Mouse (Mus musculus) forebrain, embryonic 16.5 days (tissue): ENCODE results near the gene Ctbp2. TPM values are rescaled to one million over a fixed set of nuclear protein-coding genes. Genes with fewer than 3 reads are reported as not detected.

Experiments
- ATAC-seq: fragments of 200-750 bp; cut with Nextera tagmentation; 2 replicates; pipeline ENCODE4 v1.8.0; 2017; ENCODE audit warnings: mild to moderate bottlenecking, moderate library complexity
- H3K27ac ChIP-seq: fragments of 300-500 bp; sonication (generic); 2 replicates; pipeline ENCODE4 v1.5.1; 2014; ENCODE audit warnings: low read length, control low read depth
- H3K27me3 ChIP-seq: fragments of 300-500 bp; sonication (generic); replicated peaks from 2 replicates; pipeline ENCODE4 v1.6.1; 2014; ENCODE audit warnings: low read length; ENCODE audit not compliant: control insufficient read depth, insufficient read depth
- H3K36me3 ChIP-seq: fragments of 300-500 bp; sonication (generic); 2 replicates; pipeline ENCODE4 v1.6.1; 2014; ENCODE audit not compliant: control insufficient read depth, insufficient read depth
- H3K4me1 ChIP-seq: fragments of 300-500 bp; sonication (generic); replicated peaks from 2 replicates; pipeline ENCODE4 v1.6.1; 2014; ENCODE audit warnings: low read length; ENCODE audit not compliant: control insufficient read depth, insufficient read depth
- H3K4me2 ChIP-seq: fragments of 300-500 bp; sonication (generic); 2 replicates; pipeline ENCODE4 v1.6.1; 2014; ENCODE audit warnings: mild to moderate bottlenecking, low read length, control low read depth
- H3K4me3 ChIP-seq: fragments of 300-500 bp; sonication (generic); replicated peaks from 2 replicates; pipeline ENCODE4 v1.5.1; 2014; ENCODE audit warnings: mild to moderate bottlenecking, low read length, control low read depth
- H3K9ac ChIP-seq: fragments of 300-500 bp; sonication (generic); replicated peaks from 2 replicates; pipeline ENCODE4 v1.6.1; 2014; ENCODE audit warnings: low read depth, low read length, control low read depth
- H3K9me3 ChIP-seq: fragments of 300-500 bp; sonication (generic); 2 replicates; pipeline ENCODE4 v1.6.1; 2016; ENCODE audit warnings: low read length; ENCODE audit not compliant: control insufficient read depth
- WGBS: fragments of 180-500 bp; shearing (Covaris S2); extraction: QIAGEN DNeasy Blood & Tissue Kit; methylation state at CpG from one replicate; pipeline ENCODE4 v1.1.7; 2014; 5-methylcytosine and 5-hydroxymethylcytosine counted together
- polyA plus RNA-seq: library from polyadenylated mRNA; unstranded; fragments of >200 nt; fragmentation: Nextera tagmentation; extraction: Ambion mirVana; gene quantifications from 2 replicates; pipeline ENCODE4 v1.2.1, GENCODE M21; 2015

The Ctbp2 gene
- polyA plus RNA-seq, 1 experiment from 2014 or later, result 74.6 TPM

- Histone ChIP-seq H3K4me3 (no peak overlapping the region), H3K36me3 (0 out of 2 replicates have a peak, but pooled peaks cover 2% of the 10 kb centered on the region), H3K27me3 (no peaks in the 10 kb centered on the region), H3K27ac (no peak overlapping the region), H3K4me1 (peaks cover 15% of the 10 kb centered on the region), H3K9me3 (no peaks in the 10 kb centered on the region), H3K9ac (no peak overlapping the region), H3K4me2 (no peak overlapping the region)
- ATAC-seq, result no peak
- 96% methylated on average over 12 of the region's 12 CpGs for WGBS
These were observed 65.5 kb downstream of the Ctbp2 start for GRCm38 (mm10) chr7:133058496-133059149.

DNA sequence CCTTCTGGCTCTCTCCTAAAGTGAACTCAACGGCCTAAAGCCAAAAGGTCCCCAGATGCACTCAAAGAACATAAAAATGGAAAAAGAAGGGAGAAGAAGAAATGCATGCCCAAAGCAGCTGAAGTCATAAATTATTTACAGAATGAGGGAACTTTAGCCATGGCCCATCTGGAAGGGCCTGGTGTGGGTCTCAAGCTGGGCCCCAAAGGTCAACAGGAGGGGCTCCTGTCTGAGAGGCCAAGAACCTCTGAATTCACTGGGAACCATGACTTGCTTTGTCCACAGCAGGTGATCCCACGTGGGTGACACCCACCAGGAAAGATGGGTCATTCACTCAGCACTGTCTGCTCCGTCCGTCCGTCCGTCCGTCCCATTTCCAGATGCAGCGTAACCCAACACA is 67.2 kb downstream of the Ctbp2 start:
- Histone ChIP-seq H3K4me2 (no peak overlapping the region), H3K4me1 (peaks cover 19% of the 10 kb centered on the region), H3K4me3 (no peak overlapping the region), H3K9ac (no peak overlapping the region), H3K36me3 (0 out of 2 replicates have a peak, but pooled peaks cover 2% of the 10 kb centered on the region), H3K9me3 (no peaks in the 10 kb centered on the region), H3K27me3 (no peaks in the 10 kb centered on the region), H3K27ac (no peak overlapping the region)
- WGBS, result 89% methylated on average over 8 of the region's 8 CpGs
- ATAC-seq, result no peak

DNA sequence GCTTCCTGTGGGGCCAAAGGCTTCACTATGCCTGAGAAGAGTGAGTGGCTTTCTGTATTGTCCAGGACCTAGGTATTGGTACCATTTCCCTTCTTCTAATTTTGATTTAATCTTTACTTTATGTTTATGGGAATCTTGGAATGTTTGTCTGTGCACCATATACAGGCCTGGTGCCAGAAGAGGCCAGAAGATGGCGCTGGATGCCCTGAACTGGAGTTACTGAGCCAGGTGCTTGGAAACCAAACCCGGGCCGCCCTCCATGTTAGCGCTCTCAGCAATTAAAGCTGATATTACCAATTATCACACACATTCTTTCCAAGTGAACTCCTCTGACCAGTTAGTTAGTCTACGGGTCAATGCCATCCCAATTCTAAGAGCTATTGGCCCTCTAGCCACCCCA is 69.7 kb downstream of the Ctbp2 start:
- H3K27ac ChIP-seq, result no peak overlapping the region
- 90% methylated on average over 5 of the region's 5 CpGs for WGBS
- H3K36me3 ChIP-seq, result 0 out of 2 replicates have a peak, but pooled peaks cover 2% of the 10 kb centered on the region
- H3K4me3 ChIP-seq, result no peak overlapping the region
- H3K9ac ChIP-seq, result no peak overlapping the region
- H3K4me1 ChIP-seq, result peaks cover 9% of the 10 kb centered on the region
- H3K9me3 ChIP-seq, result no peaks in the 10 kb centered on the region
- H3K27me3 ChIP-seq, result no peaks in the 10 kb centered on the region
- H3K4me2 ChIP-seq, result no peak overlapping the region
- ATAC-seq, result no peak

- no peak overlapping the region for H3K27ac ChIP-seq
- 63% methylated on average over 9 of the region's 9 CpGs for WGBS
- 0 out of 2 replicates have a peak, but pooled peaks cover 2% of the 10 kb centered on the region for H3K36me3 ChIP-seq
- H3K4me2 ChIP-seq, result no peak overlapping the region
- no peaks in the 10 kb centered on the region for H3K9me3 ChIP-seq
- no peak overlapping the region for H3K9ac ChIP-seq
- no peak for ATAC-seq
- peaks cover 3% of the 10 kb centered on the region; the same call in 1 of the 2 replicates for H3K4me1 ChIP-seq
- H3K27me3 ChIP-seq, result no peaks in the 10 kb centered on the region
- H3K4me3 ChIP-seq, result no peak overlapping the region
These were observed 70.4 kb downstream of the Ctbp2 start for GRCm38 (mm10) chr7:133053757-133054156.

GRCm38 (mm10) chr7:133052819-133053218 is 71.3 kb downstream of the Ctbp2 start:
- H3K4me2 ChIP-seq, result no peak overlapping the region
- WGBS, result 76% methylated on average over 8 of the region's 8 CpGs

DNA sequence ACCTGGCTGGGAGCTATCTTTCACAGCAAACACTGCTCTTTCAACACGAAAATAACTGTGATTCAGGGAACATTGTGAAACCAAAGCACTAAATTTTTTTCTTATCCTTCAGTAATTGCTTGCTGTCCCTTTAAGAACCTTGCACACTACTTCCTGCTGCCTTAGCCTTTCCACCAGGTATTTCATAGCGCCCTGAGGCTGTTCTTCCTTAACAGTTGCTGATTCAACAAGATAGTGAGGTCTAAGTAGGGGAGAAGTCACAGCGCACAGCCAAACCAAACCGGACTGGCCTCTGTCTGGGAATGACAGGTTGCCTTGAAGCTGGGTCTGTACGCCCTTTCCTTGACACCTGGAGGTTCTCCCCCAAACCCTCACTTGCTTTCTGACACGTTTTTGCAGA is 73.5 kb downstream of the Ctbp2 start:
- no peaks in the 10 kb centered on the region for H3K27me3 ChIP-seq
- 0 out of 2 replicates have a peak, but pooled peaks cover 2% of the 10 kb centered on the region for H3K36me3 ChIP-seq
- H3K27ac ChIP-seq, result no peak overlapping the region
- H3K9me3 ChIP-seq, result no peaks in the 10 kb centered on the region
- ATAC-seq, result no peak
- no peak overlapping the region for H3K9ac ChIP-seq
- peaks cover 3% of the 10 kb centered on the region; the same call in 1 of the 2 replicates for H3K4me1 ChIP-seq
- 86% methylated on average over 6 of the region's 6 CpGs for WGBS
- no peak overlapping the region for H3K4me3 ChIP-seq
- H3K4me2 ChIP-seq, result no peak overlapping the region

More at GRCm38 (mm10) chr7:133052819-133053218, 71.3 kb downstream of the Ctbp2 start:
- Histone ChIP-seq H3K9me3 (no peaks in the 10 kb centered on the region), H3K27ac (no peak overlapping the region), H3K36me3 (0 out of 2 replicates have a peak, but pooled peaks cover 2% of the 10 kb centered on the region), H3K4me1 (peaks cover 3% of the 10 kb centered on the region; the same call in 1 of the 2 replicates), H3K27me3 (no peaks in the 10 kb centered on the region), H3K9ac (no peak overlapping the region), H3K4me3 (no peak overlapping the region)
- no peak for ATAC-seq

GRCm38 (mm10) chr7:133048085-133048630 is 76.0 kb downstream of the Ctbp2 start:
- ATAC-seq, result no peak
- H3K4me1 ChIP-seq, result peaks cover 3% of the 10 kb centered on the region; the same call in 1 of the 2 replicates
- 84% methylated on average over 3 of the region's 3 CpGs for WGBS

GRCm38 (mm10) chr7:133047287-133047686 is 76.9 kb downstream of the Ctbp2 start:
- no peaks in the 10 kb centered on the region for H3K27me3 ChIP-seq
- ATAC-seq, result no peak
- WGBS, result 93% methylated on average over 4 of the region's 4 CpGs
- H3K9ac ChIP-seq, result no peak overlapping the region
- H3K4me1 ChIP-seq, result no peaks in the 10 kb centered on the region
- no peak overlapping the region for H3K4me3 ChIP-seq
- no peaks in the 10 kb centered on the region for H3K9me3 ChIP-seq
- no peak overlapping the region for H3K27ac ChIP-seq
- H3K36me3 ChIP-seq, result no peaks in the 10 kb centered on the region
- no peak overlapping the region for H3K4me2 ChIP-seq

More at GRCm38 (mm10) chr7:133048085-133048630, 76.0 kb downstream of the Ctbp2 start:
- H3K9ac ChIP-seq, result no peak overlapping the region
- H3K27me3 ChIP-seq, result no peaks in the 10 kb centered on the region
- no peaks in the 10 kb centered on the region for H3K9me3 ChIP-seq
- no peak overlapping the region for H3K4me3 ChIP-seq
- H3K27ac ChIP-seq, result no peak overlapping the region
- H3K4me2 ChIP-seq, result no peak overlapping the region
- H3K36me3 ChIP-seq, result no peaks in the 10 kb centered on the region

DNA sequence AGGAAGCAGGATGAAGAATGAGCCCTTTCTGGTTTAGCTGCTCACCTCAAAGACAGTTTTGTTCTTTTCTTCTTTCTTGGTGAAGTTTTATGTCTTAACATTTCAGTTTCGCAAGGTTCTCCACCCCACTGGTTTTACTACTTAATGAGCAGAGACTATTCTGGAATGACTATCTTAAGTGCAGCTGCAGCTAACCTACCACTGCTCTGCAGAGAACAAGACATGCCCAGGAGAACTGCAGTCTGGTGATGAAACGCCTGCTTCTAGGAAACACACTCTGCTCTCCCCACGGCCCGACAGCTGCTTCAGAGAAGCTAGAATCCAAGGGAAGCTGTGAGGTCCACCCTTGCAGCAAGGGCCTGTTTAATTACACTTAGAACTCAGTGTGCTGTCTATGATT is 79.4 kb downstream of the Ctbp2 start:
- H3K9ac ChIP-seq, result no peak overlapping the region
- H3K4me3 ChIP-seq, result no peak overlapping the region
- H3K27me3 ChIP-seq, result no peaks in the 10 kb centered on the region
- H3K9me3 ChIP-seq, result no peaks in the 10 kb centered on the region
- H3K27ac ChIP-seq, result no peak overlapping the region
- H3K4me1 ChIP-seq, result no peaks in the 10 kb centered on the region
- WGBS, result 79% methylated on average over 4 of the region's 4 CpGs
- H3K4me2 ChIP-seq, result no peak overlapping the region
- ATAC-seq, result no peak
- no peaks in the 10 kb centered on the region for H3K36me3 ChIP-seq
